Mouse (Mus musculus) hindbrain, embryonic 15.5 days (tissue): Measurements from ENCODE around the gene Rab6a. TPM values are rescaled to one million over a fixed set of nuclear protein-coding genes. Genes with fewer than 3 reads are reported as not detected.
"Not testable (repeated sequence)": the region's sequence is repeated elsewhere in the genome, so short reads cannot be mapped to it uniquely, and the experiment has no call there.

Source experiments
- ATAC-seq: fragments of 200-750 bp; cut with Nextera tagmentation; 2 replicates; pipeline ENCODE4 v1.8.0; 2017; ENCODE audit warnings: low read depth, moderate number of reproducible peaks, moderate TSS enrichment; ENCODE audit not compliant: low FRiP score
- H3K27ac ChIP-seq: fragments of 300-500 bp; sonication (generic); replicated peaks from 2 replicates; pipeline ENCODE4 v1.5.1; 2015; ENCODE audit warnings: mild to moderate bottlenecking, inconsistent platforms
- H3K27me3 ChIP-seq: fragments of 300-500 bp; sonication (generic); 2 replicates; pipeline ENCODE4 v1.6.1; 2015; ENCODE audit warnings: control low read depth, inconsistent platforms
- H3K36me3 ChIP-seq: fragments of 300-500 bp; sonication (generic); 2 replicates; pipeline ENCODE4 v1.6.1; 2015; ENCODE audit warnings: control low read depth, inconsistent platforms
- H3K4me1 ChIP-seq: fragments of 300-500 bp; sonication (generic); replicated peaks from 2 replicates; pipeline ENCODE4 v1.6.1; 2015; ENCODE audit warnings: control low read depth, inconsistent platforms
- H3K4me2 ChIP-seq: fragments of 300-500 bp; sonication (generic); 2 replicates; pipeline ENCODE4 v1.6.1; 2015; ENCODE audit warnings: moderate library complexity, mild to moderate bottlenecking, inconsistent platforms
- H3K4me3 ChIP-seq: fragments of 300-500 bp; sonication (generic); 2 replicates; pipeline ENCODE4 v1.5.1; 2015; ENCODE audit warnings: mild to moderate bottlenecking, inconsistent platforms
- H3K9ac ChIP-seq: fragments of 300-500 bp; sonication (generic); 2 replicates; pipeline ENCODE4 v1.6.1; 2015; ENCODE audit warnings: inconsistent platforms
- H3K9me3 ChIP-seq: fragments of 300-500 bp; sonication (generic); 2 replicates; pipeline ENCODE4 v1.6.1; 2016; ENCODE audit warnings: control low read depth, inconsistent platforms
- WGBS: fragments of 180-500 bp; shearing (Covaris S2); methylation state at CpG from one replicate; pipeline ENCODE4 v1.1.7; 2015; 5-methylcytosine and 5-hydroxymethylcytosine counted together
- polyA plus RNA-seq: library from polyadenylated mRNA; unstranded; fragments of >200 nt; fragmentation: Nextera tagmentation; extraction: Ambion mirVana; gene quantifications from 2 replicates; pipeline ENCODE4 v1.2.1, GENCODE M21; 2015

The Rab6a gene
- 274 and 283 TPM in 2 replicates for polyA plus RNA-seq

DNA sequence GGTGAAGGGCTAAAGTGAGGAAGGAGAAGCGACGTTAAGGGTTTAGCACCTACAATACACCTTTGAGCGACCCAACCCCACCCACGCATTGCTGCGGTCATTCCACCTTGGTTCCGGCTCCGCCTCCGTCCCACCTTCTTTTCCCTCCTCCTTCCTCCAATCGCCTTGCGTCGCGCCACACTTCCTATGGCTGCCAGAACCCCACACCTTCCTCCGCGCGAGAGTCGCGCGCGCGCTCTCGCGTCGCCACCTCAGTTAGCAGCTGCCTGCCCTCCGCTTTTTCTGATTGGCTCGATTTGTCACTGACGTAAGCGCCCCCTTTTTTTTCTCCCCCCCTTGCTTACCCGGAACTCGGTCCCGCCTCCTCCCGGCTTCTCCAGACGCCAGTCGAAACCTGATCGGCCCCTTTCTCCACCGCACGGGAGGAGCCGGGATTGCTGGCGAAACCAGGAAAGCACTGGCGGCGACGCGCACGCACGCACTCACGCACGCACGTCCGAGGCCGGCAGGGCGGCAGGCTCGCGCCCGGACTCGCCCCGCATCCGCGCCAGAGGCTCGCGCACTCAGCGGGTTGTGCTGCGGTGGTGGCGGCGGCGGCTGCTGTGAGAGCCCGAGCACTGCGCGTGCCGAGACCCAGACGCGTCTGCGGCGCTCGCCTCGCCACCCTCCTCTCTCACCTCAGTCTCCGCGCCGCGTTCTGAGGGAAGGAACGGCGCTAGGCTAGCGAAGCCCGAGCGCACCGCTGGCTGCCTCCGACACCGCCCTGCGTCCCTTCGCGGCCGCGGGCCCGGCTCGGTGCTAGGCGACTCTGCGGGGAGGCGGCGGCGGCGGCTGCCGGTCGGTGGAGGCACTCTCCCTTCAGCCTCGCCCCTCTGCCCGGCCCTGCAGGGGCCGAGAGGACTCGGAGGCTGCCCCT lies at the start of gene Rab6a:
TSS of gene Rab6a (plus strand) at position 197 of the 916 bp plus-strand sequence.
- Histone ChIP-seq H3K4me3 (peak within 1 kb of the TSS; percentile 84), H3K4me2 (peak within 1 kb of the TSS; percentile 70), H3K27me3 (0 out of 2 replicates have a peak, but pooled peaks cover 5% of the 10 kb centered on the region), H3K4me1 (peaks cover 21% of the 10 kb centered on the region), H3K27ac (peak within 1 kb of the TSS; percentile 99), H3K36me3 (no peaks in the 10 kb centered on the region), H3K9ac (peak within 1 kb of the TSS; percentile 99), H3K9me3 (no peaks in the 10 kb centered on the region)
- under 1% methylated on average over 99 of the region's 105 CpGs for WGBS
- peak; percentile 98 for ATAC-seq

DNA sequence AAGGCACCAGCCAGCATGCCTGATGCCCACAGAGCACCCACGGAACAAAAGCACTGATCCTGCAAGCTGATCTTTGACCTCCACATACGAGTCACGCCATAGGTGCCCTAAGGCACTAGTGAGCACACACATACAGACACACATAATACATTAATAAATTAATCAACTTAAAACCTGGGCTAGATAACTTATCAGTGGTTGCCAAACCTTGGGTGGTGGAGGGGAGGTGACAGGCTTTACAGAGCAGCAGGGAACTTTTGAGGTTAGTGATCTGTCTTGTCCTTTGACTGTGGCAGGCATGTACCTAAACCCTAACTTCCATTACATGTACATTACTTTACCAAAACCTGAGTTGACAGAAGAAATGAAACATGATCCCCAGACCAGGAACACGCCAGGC lies 47.9 kb upstream of the Rab6a start:
- Histone ChIP-seq H3K9me3 (no peaks in the 10 kb centered on the region), H3K4me2 (no peak overlapping the region), H3K4me1 (peaks cover 17% of the 10 kb centered on the region; the same call in 1 of the 2 replicates), H3K27ac (no peak overlapping the region), H3K36me3 (no peaks in the 10 kb centered on the region), H3K4me3 (no peak overlapping the region), H3K9ac (no peak overlapping the region), H3K27me3 (no peaks in the 10 kb centered on the region)
- ATAC-seq, result no peak
- 77% methylated on average over 4 of the region's 4 CpGs for WGBS

DNA sequence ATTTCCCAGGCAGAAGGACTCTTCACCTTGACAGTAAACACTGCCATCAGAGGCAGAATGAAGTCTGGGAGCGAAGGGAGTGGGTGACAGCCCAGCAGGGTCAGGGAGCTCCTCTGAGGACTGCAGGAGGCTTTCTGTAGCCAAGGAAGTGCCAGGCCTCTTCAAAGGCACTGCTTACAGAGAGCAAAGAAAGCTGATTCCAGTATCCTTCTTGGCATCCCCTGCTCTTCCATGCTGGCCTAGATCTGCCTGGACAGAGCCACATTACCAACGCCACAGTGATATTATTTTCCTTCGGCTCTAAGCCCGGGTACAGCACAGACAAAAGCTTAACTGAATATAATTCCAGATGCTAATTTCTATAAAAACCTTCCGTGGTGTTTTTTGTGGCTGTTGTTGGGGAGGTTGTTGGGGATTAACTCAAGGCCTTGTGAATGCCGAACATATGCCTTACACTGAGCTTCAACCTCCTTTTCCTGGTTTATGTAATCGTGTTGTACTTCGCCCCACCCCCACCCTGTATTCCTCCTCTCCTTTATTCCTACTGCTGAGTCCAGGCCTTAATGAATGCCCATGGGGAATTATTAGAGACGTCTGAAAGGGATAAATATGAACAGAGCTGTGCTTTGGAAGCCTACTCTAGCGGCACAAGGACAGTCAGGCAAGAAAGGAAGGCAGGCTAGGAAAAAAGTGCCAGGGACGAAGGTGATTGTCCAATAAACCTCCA lies 45.2 kb upstream of the Rab6a start:
- 0 out of 2 replicates have a peak, but pooled peaks cover 2% of the 10 kb centered on the region for H3K36me3 ChIP-seq
- H3K27ac ChIP-seq, result peak overlapping the region; percentile 61
- H3K27me3 ChIP-seq, result no peaks in the 10 kb centered on the region
- H3K9me3 ChIP-seq, result no peaks in the 10 kb centered on the region
- WGBS, result 64% methylated on average over 11 of the region's 11 CpGs
- ATAC-seq, result peak; percentile 48; the same call in 1 of the 2 replicates
- no peak overlapping the region for H3K4me2 ChIP-seq
- H3K4me3 ChIP-seq, result no peak overlapping the region
- H3K4me1 ChIP-seq, result 0 out of 2 replicates have a peak, but pooled peaks cover 5% of the 10 kb centered on the region
- no peak overlapping the region for H3K9ac ChIP-seq

DNA sequence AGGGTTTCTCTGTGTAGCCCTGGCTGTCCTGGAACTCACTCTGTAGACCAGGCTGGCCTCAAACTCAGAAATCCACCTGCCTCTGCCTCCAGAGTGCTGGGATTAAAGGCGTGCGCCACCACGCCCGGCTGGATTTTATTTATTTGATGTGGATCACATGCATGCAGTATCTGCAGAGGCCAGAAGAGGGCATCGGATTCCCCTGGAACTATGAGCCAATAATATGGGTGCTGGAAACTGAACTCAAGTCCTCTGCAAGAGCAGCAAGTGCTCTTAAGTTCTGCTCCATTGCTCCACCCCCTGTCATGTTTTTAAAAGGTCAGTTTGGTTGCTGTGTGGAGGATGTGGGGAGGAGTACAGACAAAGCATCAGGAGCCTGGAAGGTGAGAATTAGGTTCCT lies 40.0 kb upstream of the Rab6a start:
- not testable (repeated sequence) for H3K9ac ChIP-seq, H3K4me3 ChIP-seq, H3K4me1 ChIP-seq, H3K27ac ChIP-seq, H3K27me3 ChIP-seq, H3K36me3 ChIP-seq, H3K4me2 ChIP-seq, ATAC-seq, H3K9me3 ChIP-seq
- 73% methylated on average over 5 of the region's 5 CpGs for WGBS

DNA sequence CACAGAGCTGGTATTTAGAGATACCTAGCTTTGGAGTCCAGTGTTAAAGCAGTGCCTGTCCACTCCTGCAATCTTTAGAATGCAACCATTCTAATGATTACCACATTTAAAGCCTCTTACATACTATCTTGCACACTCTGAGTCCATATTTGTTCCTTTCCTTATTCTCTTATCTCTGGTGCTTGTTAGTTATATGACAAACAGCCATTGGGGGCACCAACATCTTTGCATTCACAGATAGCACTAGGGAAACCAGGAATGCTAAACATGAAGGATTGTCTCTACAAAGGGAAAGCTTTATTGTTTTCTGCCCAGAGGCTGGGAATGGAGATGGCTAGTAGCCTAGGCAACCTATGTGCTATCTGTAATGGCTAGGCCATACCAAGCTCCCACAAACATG lies 37.3 kb upstream of the Rab6a start:
- peaks cover 4% of the 10 kb centered on the region; the same call in 1 of the 2 replicates for H3K36me3 ChIP-seq
- no peak overlapping the region for H3K27ac ChIP-seq
- H3K4me3 ChIP-seq, result no peak overlapping the region
- ATAC-seq, result no peak
- no peaks in the 10 kb centered on the region for H3K9me3 ChIP-seq
- no peaks in the 10 kb centered on the region for H3K27me3 ChIP-seq
- no peaks in the 10 kb centered on the region for H3K4me1 ChIP-seq
- H3K9ac ChIP-seq, result no peak overlapping the region
- no peak overlapping the region for H3K4me2 ChIP-seq

DNA sequence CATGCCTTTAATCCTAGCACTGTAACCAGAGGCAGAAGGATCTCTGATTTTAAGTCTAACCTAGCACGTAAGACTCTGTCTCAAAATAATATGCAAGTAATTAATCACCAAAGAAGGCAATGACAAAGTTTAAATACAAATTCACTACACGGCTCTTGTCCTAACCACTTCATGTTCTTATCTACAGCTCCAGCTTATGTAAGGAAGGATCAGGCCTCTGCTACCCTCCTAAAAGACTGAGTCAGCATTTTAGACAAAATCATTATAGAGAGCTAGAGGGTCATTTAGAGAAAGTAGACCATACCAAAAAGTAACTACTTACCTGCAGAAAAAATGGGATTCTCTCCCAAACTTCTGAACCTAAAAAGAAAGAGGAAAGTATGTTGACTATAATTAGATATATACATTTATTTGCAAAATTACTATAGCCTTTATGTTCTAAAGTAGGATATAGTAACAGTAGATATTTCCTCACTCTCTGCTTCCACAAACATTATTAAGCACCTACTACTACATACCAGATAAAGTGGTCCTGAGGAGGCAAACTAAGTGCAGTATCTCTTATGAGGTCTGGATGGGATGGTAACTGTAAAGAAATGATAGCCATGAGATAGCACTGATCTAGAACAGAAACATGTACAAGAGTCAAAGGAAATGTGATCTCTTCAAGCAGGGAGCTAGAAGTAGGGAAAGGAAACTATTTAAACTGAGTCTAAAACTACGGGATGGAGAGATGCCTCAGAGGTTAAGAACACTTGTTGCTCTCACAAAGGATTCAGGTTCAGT lies 36.1 kb upstream of the Rab6a start:
- WGBS, result 89% methylated on average over 3 of the region's 3 CpGs
- H3K9ac ChIP-seq, result no peak overlapping the region
- no peaks in the 10 kb centered on the region for H3K9me3 ChIP-seq
- no peak overlapping the region for H3K27ac ChIP-seq
- no peaks in the 10 kb centered on the region for H3K4me1 ChIP-seq
- H3K4me3 ChIP-seq, result no peak overlapping the region
- ATAC-seq, result no peak
- no peaks in the 10 kb centered on the region for H3K27me3 ChIP-seq
- H3K36me3 ChIP-seq, result peaks cover 4% of the 10 kb centered on the region; the same call in 1 of the 2 replicates
- H3K4me2 ChIP-seq, result no peak overlapping the region

DNA sequence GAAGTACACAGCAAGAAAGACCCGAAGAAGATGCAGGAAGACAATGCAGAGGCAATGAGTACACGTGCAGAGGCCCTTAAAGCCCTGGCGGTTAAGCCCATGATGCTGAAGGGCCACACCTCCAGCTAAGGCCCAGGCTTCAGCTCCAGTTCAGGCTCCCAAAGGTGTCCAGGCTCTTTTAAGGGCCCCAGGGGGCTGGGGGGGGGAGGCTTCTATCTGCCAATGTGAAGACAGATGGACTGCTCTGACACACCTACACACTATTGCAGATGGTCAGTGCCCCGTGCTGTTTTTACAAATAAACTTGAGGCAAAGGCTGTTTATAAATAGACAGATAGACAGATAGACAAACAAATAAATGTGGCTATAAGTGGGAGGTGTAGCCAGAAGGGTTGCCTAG lies 35.1 kb upstream of the Rab6a start:
- ATAC-seq, result no peak
- no peaks in the 10 kb centered on the region for H3K4me1 ChIP-seq
- no peak overlapping the region for H3K4me2 ChIP-seq
- 84% methylated on average over 4 of the region's 4 CpGs for WGBS
- no peaks in the 10 kb centered on the region for H3K9me3 ChIP-seq
- no peaks in the 10 kb centered on the region for H3K27me3 ChIP-seq
- H3K4me3 ChIP-seq, result no peak overlapping the region
- H3K9ac ChIP-seq, result no peak overlapping the region
- peaks cover 3% of the 10 kb centered on the region; the same call in 1 of the 2 replicates for H3K36me3 ChIP-seq
- H3K27ac ChIP-seq, result no peak overlapping the region

DNA sequence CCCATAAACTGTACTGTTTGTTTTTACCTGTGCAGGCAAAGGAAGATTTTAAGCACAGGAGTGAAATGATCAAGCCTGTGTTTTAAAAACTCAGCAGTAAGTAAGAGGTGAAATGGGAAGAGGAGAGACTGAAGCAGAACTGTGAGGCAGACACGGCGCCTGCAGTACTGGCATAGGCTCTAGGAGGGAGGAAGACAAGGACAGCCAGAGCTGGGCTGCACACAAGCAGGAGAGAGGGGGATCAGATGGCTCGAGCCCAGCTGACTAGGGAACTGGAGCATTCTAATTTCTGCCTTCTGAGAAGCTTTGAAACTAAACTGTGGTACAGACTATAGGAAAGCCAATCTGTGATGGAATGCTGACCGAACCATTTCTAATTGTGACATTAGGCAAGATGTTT lies 34.5 kb upstream of the Rab6a start:
- Histone ChIP-seq H3K36me3 (no peaks in the 10 kb centered on the region; the same call in 1 of the 2 replicates), H3K4me1 (no peaks in the 10 kb centered on the region), H3K27me3 (no peaks in the 10 kb centered on the region), H3K9me3 (no peaks in the 10 kb centered on the region), H3K4me3 (no peak overlapping the region), H3K9ac (no peak overlapping the region), H3K27ac (no peak overlapping the region), H3K4me2 (no peak overlapping the region)
- WGBS, result 79% methylated on average over 4 of the region's 4 CpGs
- no peak for ATAC-seq

DNA sequence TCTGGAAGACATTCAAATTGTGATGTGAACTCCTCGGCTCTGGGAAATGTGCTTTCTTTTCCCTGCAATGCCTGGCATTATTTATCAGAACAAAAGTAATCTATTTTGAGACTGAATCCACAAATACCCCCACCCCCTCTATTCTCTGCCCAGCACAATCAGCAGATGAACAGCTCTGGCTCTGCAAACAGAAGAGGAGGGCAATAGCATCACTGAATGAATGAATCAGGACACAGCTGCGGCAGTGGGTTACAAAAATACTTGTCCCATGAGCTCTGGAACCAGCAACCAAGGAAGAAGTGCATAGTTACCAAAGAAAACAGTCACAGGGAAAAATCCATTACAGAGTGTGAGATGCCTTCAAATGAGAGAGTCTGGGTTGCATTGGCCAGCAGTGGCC lies 28.4 kb upstream of the Rab6a start:
- Histone ChIP-seq H3K9ac (no peak overlapping the region), H3K4me2 (no peak overlapping the region), H3K4me3 (no peak overlapping the region), H3K4me1 (peaks cover 10% of the 10 kb centered on the region), H3K9me3 (no peaks in the 10 kb centered on the region), H3K27me3 (no peaks in the 10 kb centered on the region), H3K36me3 (no peaks in the 10 kb centered on the region), H3K27ac (no peak overlapping the region)
- WGBS, result 60% methylated on average over 2 of the region's 2 CpGs
- 0 out of 2 replicates have a peak, but pooled peaks have one; percentile 42 for ATAC-seq

DNA sequence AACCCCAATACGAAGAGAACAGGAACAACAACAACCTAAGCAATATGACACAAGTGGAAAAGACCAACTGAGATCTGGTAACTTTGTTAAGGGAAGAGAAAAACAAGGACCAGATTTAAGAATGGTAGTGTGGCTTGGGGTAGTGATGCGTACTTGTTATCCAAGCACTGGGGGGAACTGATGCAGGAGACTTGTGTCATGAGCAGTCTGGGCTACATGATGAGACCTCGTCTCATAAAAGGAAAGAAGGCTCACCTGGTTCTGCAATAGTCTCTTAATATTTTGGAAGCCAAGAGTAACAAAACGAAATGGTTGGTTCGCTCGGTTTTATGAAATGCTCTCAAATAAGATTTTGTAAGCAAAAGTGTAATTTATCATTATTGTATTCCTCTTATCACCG lies 25.0 kb upstream of the Rab6a start:
- 45% methylated on average over 7 of the region's 7 CpGs for WGBS
- Histone ChIP-seq H3K27me3 (0 out of 2 replicates have a peak, but pooled peaks cover 2% of the 10 kb centered on the region), H3K9ac (peak overlapping the region; percentile 88), H3K4me1 (peaks cover 10% of the 10 kb centered on the region), H3K4me2 (peak overlapping the region; percentile 80), H3K4me3 (peak overlapping the region; percentile 58), H3K36me3 (no peaks in the 10 kb centered on the region), H3K27ac (peak overlapping the region; percentile 97), H3K9me3 (no peaks in the 10 kb centered on the region)
- no peak for ATAC-seq

DNA sequence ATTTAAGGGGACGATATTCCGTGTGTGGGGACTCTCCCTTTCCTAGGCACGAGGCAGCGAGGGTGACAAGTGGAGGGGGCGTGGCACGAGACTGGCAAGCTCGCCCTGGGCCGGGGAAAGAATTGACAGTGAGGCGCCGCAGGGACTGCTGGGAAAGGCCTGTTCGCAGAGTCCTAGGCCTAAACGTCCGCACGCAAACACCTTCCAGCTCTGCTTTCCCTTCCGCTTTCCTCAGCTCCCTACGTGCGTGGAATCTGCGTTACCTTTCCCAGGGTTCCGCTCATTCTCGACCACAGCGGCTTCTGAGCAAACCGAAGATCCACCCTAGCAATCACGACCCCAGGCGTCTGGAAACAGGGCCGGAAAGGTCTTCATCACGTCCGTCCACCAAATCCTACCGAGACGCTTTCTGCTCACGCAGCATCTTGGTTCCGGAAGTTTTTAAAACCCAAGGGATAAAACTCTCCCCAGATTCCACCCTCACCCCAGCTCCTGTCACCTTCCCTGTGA lies 24.4 kb upstream of the Rab6a start:
- under 1% methylated on average over 31 of the region's 31 CpGs for WGBS
- H3K4me1 ChIP-seq, result peaks cover 10% of the 10 kb centered on the region
- peak overlapping the region; percentile 58 for H3K4me3 ChIP-seq
- peak overlapping the region; percentile 97 for H3K27ac ChIP-seq
- no peaks in the 10 kb centered on the region for H3K9me3 ChIP-seq
- peak overlapping the region; percentile 88 for H3K9ac ChIP-seq
- H3K4me2 ChIP-seq, result peak overlapping the region; percentile 80
- 0 out of 2 replicates have a peak, but pooled peaks cover 2% of the 10 kb centered on the region for H3K27me3 ChIP-seq
- ATAC-seq, result peak; percentile 95
- H3K36me3 ChIP-seq, result no peaks in the 10 kb centered on the region
